Mouse (Mus musculus) small intestine, adult 2 months (tissue): ENCODE data around the gene Gli3. TPM values are rescaled to one million over a fixed set of nuclear protein-coding genes. Genes with fewer than 3 reads are reported as not detected.

Experiments
- H3K27ac ChIP-seq: fragments of 200-500 bp; 2 replicates; pipeline ENCODE4 v1.5.1; 2012; ENCODE audit warnings: low read depth, low read length, control low read depth, inconsistent platforms; ENCODE audit not compliant: insufficient read depth
- H3K27me3 ChIP-seq: fragments of 200-500 bp; 2 replicates; pipeline ENCODE4 v1.6.1; 2012; ENCODE audit warnings: mild to moderate bottlenecking, moderate library complexity, low read length, inconsistent platforms; ENCODE audit not compliant: control insufficient read depth, insufficient read depth
- H3K36me3 ChIP-seq: fragments of 200-500 bp; 2 replicates; pipeline ENCODE4 v1.6.1; 2012; ENCODE audit warnings: mild to moderate bottlenecking, low read length, control low read depth, inconsistent platforms; ENCODE audit not compliant: control insufficient read depth, insufficient read depth
- H3K4me1 ChIP-seq: fragments of 200-500 bp; 2 replicates; pipeline ENCODE4 v1.6.1; 2012; ENCODE audit warnings: low read length, inconsistent platforms, mixed read lengths; ENCODE audit not compliant: control insufficient read depth, insufficient read depth, insufficient read length
- H3K4me3 ChIP-seq: fragments of 200-500 bp; 2 replicates; pipeline ENCODE4 v1.5.1; 2012; ENCODE audit warnings: low read depth, mild to moderate bottlenecking, control low read depth, inconsistent platforms, low read length, moderate library complexity
- CTCF ChIP-seq: fragments of 200-500 bp; IDR thresholded peaks from 2 replicates; pipeline ENCODE4 v1.5.1; 2012; ENCODE audit warnings: low read depth, mild to moderate bottlenecking, control low read depth, inconsistent platforms, low read length, moderate library complexity, mixed read lengths; ENCODE audit not compliant: insufficient replicate concordance, insufficient read length; ENCODE audit errors: extremely low read depth
- POLR2A ChIP-seq: fragments of 200-500 bp; IDR thresholded peaks from 2 replicates; pipeline ENCODE4 v1.6.1; 2012; ENCODE audit warnings: low read depth, mild to moderate bottlenecking, control low read depth, inconsistent platforms, low read length, moderate library complexity
- WGBS: fragments of 180-500 bp; shearing (Covaris S2); methylation state at CpG from one replicate; pipeline ENCODE4 v1.1.7; 2018; 5-methylcytosine and 5-hydroxymethylcytosine counted together
- polyA plus RNA-seq: library from polyadenylated mRNA; depleted of rRNA; stranded (reverse); fragments of >200 nt; gene quantifications from 2 replicates; pipeline ENCODE4 v1.2.3, GENCODE M21; 2012

The Gli3 gene
- polyA plus RNA-seq, 1 experiment: 0.96 TPM

- Histone ChIP-seq H3K27me3 (no peaks in the 10 kb centered on the region), H3K36me3 (no peaks in the 10 kb centered on the region), H3K4me3 (no peak overlapping the region), H3K4me1 (no peaks in the 10 kb centered on the region), H3K27ac (no peak overlapping the region)
- 75% methylated on average over 2 of the region's 2 CpGs for WGBS
- TF ChIP-seq CTCF (no peak), POLR2A (no peak)
These were observed 57.3 kb downstream of the Gli3 start for GRCm38 (mm10) chr13:15520353-15520752.

- Histone ChIP-seq H3K4me1 (no peaks in the 10 kb centered on the region), H3K27ac (no peak overlapping the region), H3K27me3 (no peaks in the 10 kb centered on the region), H3K36me3 (no peaks in the 10 kb centered on the region), H3K4me3 (no peak overlapping the region)
- 74% methylated on average over 3 of the region's 3 CpGs for WGBS
- TF ChIP-seq POLR2A (no peak), CTCF (no peak)
These were observed 59.1 kb downstream of the Gli3 start for GRCm38 (mm10) chr13:15522153-15522552.

- no peaks in the 10 kb centered on the region for H3K36me3 ChIP-seq
- 78% methylated on average over 8 of the region's 8 CpGs for WGBS
- H3K4me3 ChIP-seq: no peak overlapping the region
- TF ChIP-seq CTCF (no peak), POLR2A (no peak)
- no peak overlapping the region for H3K27ac ChIP-seq
- H3K4me1 ChIP-seq: no peaks in the 10 kb centered on the region
- no peaks in the 10 kb centered on the region for H3K27me3 ChIP-seq
These were observed 61.2 kb downstream of the Gli3 start for GRCm38 (mm10) chr13:15524208-15524607.

GRCm38 (mm10) chr13:15526691-15527090, 63.7 kb downstream of the Gli3 start:
- TF ChIP-seq CTCF: no peak
- TF ChIP-seq POLR2A: no peak
- no peaks in the 10 kb centered on the region for H3K27me3 ChIP-seq
- 89% methylated on average over 4 of the region's 4 CpGs for WGBS
- no peaks in the 10 kb centered on the region for H3K36me3 ChIP-seq
- H3K4me1 ChIP-seq: no peaks in the 10 kb centered on the region
- no peak overlapping the region for H3K4me3 ChIP-seq
- no peak overlapping the region for H3K27ac ChIP-seq

- TF ChIP-seq CTCF (no peak), POLR2A (no peak)
- Histone ChIP-seq H3K4me3 (no peak overlapping the region), H3K27ac (no peak overlapping the region), H3K4me1 (no peaks in the 10 kb centered on the region), H3K36me3 (no peaks in the 10 kb centered on the region), H3K27me3 (no peaks in the 10 kb centered on the region)
- WGBS: 72% methylated on average over 3 of the region's 3 CpGs
These were observed 68.5 kb downstream of the Gli3 start for GRCm38 (mm10) chr13:15531568-15531967.

GRCm38 (mm10) chr13:15537206-15537605, 74.2 kb downstream of the Gli3 start:
- TF ChIP-seq CTCF: no peak
- no peak for TF ChIP-seq POLR2A
- Histone ChIP-seq H3K27me3 (no peaks in the 10 kb centered on the region), H3K36me3 (no peaks in the 10 kb centered on the region), H3K4me1 (no peaks in the 10 kb centered on the region), H3K4me3 (no peak overlapping the region), H3K27ac (no peak overlapping the region)
- 37% methylated on average over 5 of the region's 5 CpGs for WGBS

- no peaks in the 10 kb centered on the region for H3K27me3 ChIP-seq
- WGBS: 34% methylated on average over 3 of the region's 3 CpGs
- TF ChIP-seq POLR2A: no peak
- no peak for TF ChIP-seq CTCF
- no peaks in the 10 kb centered on the region for H3K4me1 ChIP-seq
- H3K27ac ChIP-seq: no peak overlapping the region
- no peaks in the 10 kb centered on the region for H3K36me3 ChIP-seq
- H3K4me3 ChIP-seq: no peak overlapping the region
These were observed 74.6 kb downstream of the Gli3 start for GRCm38 (mm10) chr13:15537611-15538010.

- 64% methylated on average over 2 of the region's 2 CpGs for WGBS
- Histone ChIP-seq H3K36me3 (no peaks in the 10 kb centered on the region), H3K27me3 (no peaks in the 10 kb centered on the region)
These were observed 75.4 kb downstream of the Gli3 start for GRCm38 (mm10) chr13:15538389-15538788.

More at GRCm38 (mm10) chr13:15538389-15538788, 75.4 kb downstream of the Gli3 start:
- Histone ChIP-seq H3K4me1 (no peaks in the 10 kb centered on the region), H3K27ac (no peak overlapping the region), H3K4me3 (no peak overlapping the region)
- no peak for TF ChIP-seq POLR2A
